Mouse (Mus musculus) left cerebral cortex, adult 8-10 months (tissue): ENCODE measurements at regions not wholly inside any gene's neighbourhood (a gene's known extent, or its start where the extent isn't known, plus 50 kb on each side); places are given as distances from the start of the nearest gene placed in this dataset.

Source experiments
- DNase-seq, 2 experiments: peaks; one replicate each; pipeline ENCODE4 v3.0.0; 2022; ENCODE audit warnings: low spot score in 2 of 2

- DNase-seq, result peak; percentile 54 to 57
Observed at GRCm38 (mm10) chr7:31208237-31209054, 52.8 kb upstream of the Gramd1a start.

- DNase-seq, result no peak
Observed at GRCm38 (mm10) chr7:31207563-31208236, 52.0 kb upstream of the Gramd1a start.
